Mouse (Mus musculus) CH12.LX (cell line): ENCODE data around the gene Olfr49. TPM values are rescaled to one million over a fixed set of nuclear protein-coding genes. Genes with fewer than 3 reads are reported as not detected.

Source experiments
- DNase-seq: peaks from one replicate; pipeline ENCODE4 v3.0.0-alpha.2; 2013; ENCODE audit errors: extremely low read depth
- H3K27ac ChIP-seq: 2 replicates; pipeline ENCODE4 v1.5.1; 2012; ENCODE audit warnings: low read depth, mild to moderate bottlenecking, control low read depth, moderate library complexity; ENCODE audit not compliant: insufficient read depth
- H3K27me3 ChIP-seq: replicated peaks from 2 replicates; pipeline ENCODE3; 2012; ENCODE audit warnings: inconsistent platforms
- H3K36me3 ChIP-seq, 2 experiments: replicated peaks in 1 of 2; 2 replicates each; pipeline versions ENCODE3 to v1.6.1; 2012; ENCODE audit warnings: inconsistent platforms in 1 of 2, low read length in 1 of 2, mild to moderate bottlenecking in 1 of 2, mixed read lengths in 1 of 2, moderate library complexity in 1 of 2; ENCODE audit not compliant: control insufficient read depth in 1 of 2, insufficient read depth in 1 of 2
- H3K4me1 ChIP-seq, 2 experiments: 2 replicates each; pipeline ENCODE4 v1.6.1; 2012; ENCODE audit warnings: inconsistent platforms in 1 of 2, moderate library complexity in 1 of 2; ENCODE audit not compliant: insufficient read depth in 2 of 2, control insufficient read depth in 1 of 2
- H3K4me2 ChIP-seq: 2 replicates; pipeline ENCODE4 v1.6.1; 2012; ENCODE audit warnings: low read depth, mild to moderate bottlenecking, control low read depth; ENCODE audit not compliant: poor library complexity, insufficient read depth, severe bottlenecking
- H3K4me3 ChIP-seq, 3 experiments: fragments of 150-350 bp in 1 of 3; sonication (generic) in 1 of 3; replicated peaks in 1 of 3; 2 replicates each; pipeline versions ENCODE3 to v1.5.1; 2011 to 2012; ENCODE audit warnings: low read depth in 2 of 3, low read length in 2 of 3, mild to moderate bottlenecking in 2 of 3, moderate library complexity in 2 of 3, control low read depth in 1 of 3, improper control_type of control experiment in 1 of 3, inconsistent platforms in 1 of 3, mixed read lengths in 1 of 3; ENCODE audit not compliant: poor library complexity in 1 of 3
- H3K79me2 ChIP-seq: replicated peaks from 2 replicates; pipeline ENCODE4 v1.6.1; 2012; ENCODE audit warnings: mild to moderate bottlenecking, moderate library complexity; ENCODE audit not compliant: control insufficient read depth, poor library complexity, insufficient read depth, severe bottlenecking; ENCODE audit errors: extremely low read depth
- H3K9ac ChIP-seq: 2 replicates; pipeline ENCODE4 v1.6.1; 2012; ENCODE audit warnings: low read depth, mild to moderate bottlenecking, control low read depth, moderate library complexity; ENCODE audit not compliant: insufficient read depth
- H3K9me3 ChIP-seq: replicated peaks from 2 replicates; pipeline ENCODE3; 2012; ENCODE audit warnings: low read length, inconsistent platforms, mixed read lengths
- CHD1 ChIP-seq: IDR thresholded peaks from 2 replicates; pipeline ENCODE4 v1.6.1; 2012; ENCODE audit warnings: low read depth, low read length, improper control_type of control experiment, inconsistent platforms
- ELF1 ChIP-seq: IDR thresholded peaks from 2 replicates; pipeline ENCODE4 v1.6.1; 2014; ENCODE audit warnings: low read depth, mild to moderate bottlenecking, inconsistent platforms, low read length, improper control_type of control experiment
- EP300 ChIP-seq: IDR thresholded peaks from 2 replicates; pipeline ENCODE4 v1.6.1; 2011; ENCODE audit warnings: low read length, improper control_type of control experiment
- ETS1 ChIP-seq: conservative IDR thresholded peaks from 2 replicates; pipeline ENCODE4 v1.6.1; 2012; ENCODE audit warnings: low read depth, mild to moderate bottlenecking, inconsistent platforms, low read length, improper control_type of control experiment, moderate library complexity
- GABPA ChIP-seq: IDR thresholded peaks from 2 replicates; pipeline ENCODE4 v1.6.1; 2012; ENCODE audit warnings: low read depth, low read length, improper control_type of control experiment, inconsistent platforms; ENCODE audit not compliant: insufficient replicate concordance
- IRF4 ChIP-seq: IDR thresholded peaks from 2 replicates; pipeline ENCODE4 v1.6.1; 2014; ENCODE audit warnings: low read depth, mild to moderate bottlenecking, inconsistent platforms, low read length, improper control_type of control experiment
- JUND ChIP-seq: conservative IDR thresholded peaks from 2 replicates; pipeline ENCODE4 v1.6.1; 2011; ENCODE audit warnings: low read depth, low read length, improper control_type of control experiment
- MAFK ChIP-seq: IDR thresholded peaks from 2 replicates; pipeline ENCODE4 v1.6.1; 2011; ENCODE audit warnings: low read length, improper control_type of control experiment; ENCODE audit not compliant: insufficient replicate concordance
- MAX ChIP-seq: IDR thresholded peaks from 2 replicates; pipeline ENCODE4 v1.6.1; 2011; ENCODE audit warnings: low read length, improper control_type of control experiment
- NELFE ChIP-seq: IDR thresholded peaks from 2 replicates; pipeline ENCODE4 v1.6.1; 2011; ENCODE audit warnings: low read depth, low read length, improper control_type of control experiment
- NRF1 ChIP-seq: IDR thresholded peaks from 2 replicates; pipeline ENCODE4 v1.6.1; 2014; ENCODE audit warnings: low read depth, mild to moderate bottlenecking, inconsistent platforms, low read length, improper control_type of control experiment, moderate library complexity
- PAX5 ChIP-seq: IDR thresholded peaks from 2 replicates; pipeline ENCODE4 v1.6.1; 2012; ENCODE audit warnings: low read length, inconsistent platforms, mixed read lengths
- POLR2AphosphoS2 ChIP-seq: IDR thresholded peaks from 2 replicates; pipeline ENCODE4 v1.6.1; 2011; ENCODE audit warnings: low read depth, low read length, improper control_type of control experiment
- RAD21 ChIP-seq: IDR thresholded peaks from 2 replicates; pipeline ENCODE4 v1.6.1; 2011; ENCODE audit warnings: low read depth, mild to moderate bottlenecking, low read length, improper control_type of control experiment, moderate library complexity
- RCOR1 ChIP-seq: conservative IDR thresholded peaks from 2 replicates; pipeline ENCODE4 v1.6.1; 2012; ENCODE audit warnings: low read depth, mild to moderate bottlenecking, inconsistent platforms, low read length, improper control_type of control experiment
- SMC3 ChIP-seq: IDR thresholded peaks from 2 replicates; pipeline ENCODE4 v1.6.1; 2011; ENCODE audit warnings: low read depth, low read length, improper control_type of control experiment
- TBP ChIP-seq: conservative IDR thresholded peaks from 2 replicates; pipeline ENCODE4 v1.6.1; 2011; ENCODE audit warnings: low read depth, low read length, improper control_type of control experiment
- USF2 ChIP-seq: conservative IDR thresholded peaks from 2 replicates; pipeline ENCODE4 v1.6.1; 2011; ENCODE audit warnings: low read depth, low read length, improper control_type of control experiment
- ZKSCAN1 ChIP-seq: IDR thresholded peaks from 2 replicates; pipeline ENCODE4 v1.6.1; 2012; ENCODE audit warnings: low read depth, inconsistent platforms, low read length, improper control_type of control experiment, borderline replicate concordance
- dilution Hi-C: fragments of 300-500 bp; cut with MboI; formaldehyde crosslinking; loops from 2 replicates; pipeline ENCODE4 v1.14.3; 2020; ENCODE audit warnings: low sequenced_read_pairs; ENCODE audit not compliant: extremely low pct_unique_long_range_greater_than_20kb, extremely low pct_ligation_motif_present
- in situ Hi-C: fragments of 300-500 bp; cut with MboI; formaldehyde crosslinking; loops from 3 replicates; pipeline ENCODE4 v1.14.3; 2019; ENCODE audit warnings: low sequenced_read_pairs, low pct_ligation_motif_present, low pct_unique_long_range_greater_than_20kb, mixed read lengths
- polyA plus RNA-seq: library from polyadenylated mRNA; unstranded; fragments of >175 nt; gene quantifications from 2 replicates; pipeline ENCODE4 v1.2.1, GENCODE M21; 2012; ENCODE audit warnings: low read depth; ENCODE audit not compliant: insufficient read length
- total RNA-seq, 2 experiments: library from RNA; depleted of rRNA; stranded (reverse); fragments of 300-350 nt in 1 of 2; fragments of >200 nt in 1 of 2; gene quantifications; 2 replicates each; pipeline ENCODE4 v1.2.3; 2012 to 2014

Olfr49 gene
- total and polyA plus RNA-seq, 3 experiments = 0.07 TPM; not detected in 2

DNA sequence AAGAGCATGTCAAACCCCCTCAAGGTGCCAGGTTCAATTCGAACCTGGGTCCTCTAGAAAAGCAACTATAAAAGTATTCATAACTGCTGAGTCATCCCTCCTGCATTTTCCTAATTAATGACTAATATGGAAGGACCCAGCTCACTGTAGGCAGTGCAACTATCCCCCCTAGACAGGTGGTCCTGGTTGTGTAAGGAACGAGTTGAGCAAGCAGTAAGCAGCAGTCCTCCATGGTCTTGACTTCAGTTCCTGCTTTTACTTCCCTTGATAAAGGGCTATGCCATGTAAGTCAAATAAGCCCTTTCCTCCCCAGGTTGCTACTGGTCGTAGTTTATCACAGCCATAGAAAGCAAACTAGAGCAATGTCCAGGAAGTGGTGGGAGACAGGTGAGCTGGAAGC, 38.5 kb downstream of the Olfr49 start:
- TF ChIP-seq NRF1 = no peak
- no peak for TF ChIP-seq IRF4
- 0 out of 2 replicates have a peak, but pooled peaks have one; percentile 31 for TF ChIP-seq MAFK
- no peak for TF ChIP-seq RAD21
- TF ChIP-seq, all 38 proteins: peak for 1
- H3K4me1 ChIP-seq = peaks cover 3 to 41% of the 10 kb centered on the region in 2 experiments; a peak in 3 of 4 replicates
- H3K4me3 ChIP-seq = no peak overlapping the region
- no peaks in the 10 kb centered on the region for H3K27me3 ChIP-seq
- peaks cover 30% of the 10 kb centered on the region for H3K79me2 ChIP-seq
- in situ Hi-C loops = no loop called here
- DNase-seq = no peak
- peaks cover 11% of the 10 kb centered on the region for H3K9me3 ChIP-seq
- H3K4me2 ChIP-seq = no peak overlapping the region
- peaks cover 52 to 99% of the 10 kb centered on the region in 2 experiments for H3K36me3 ChIP-seq
- H3K9ac ChIP-seq = no peak overlapping the region
- H3K27ac ChIP-seq = no peak overlapping the region
- dilution Hi-C loops = no loop called here

DNA sequence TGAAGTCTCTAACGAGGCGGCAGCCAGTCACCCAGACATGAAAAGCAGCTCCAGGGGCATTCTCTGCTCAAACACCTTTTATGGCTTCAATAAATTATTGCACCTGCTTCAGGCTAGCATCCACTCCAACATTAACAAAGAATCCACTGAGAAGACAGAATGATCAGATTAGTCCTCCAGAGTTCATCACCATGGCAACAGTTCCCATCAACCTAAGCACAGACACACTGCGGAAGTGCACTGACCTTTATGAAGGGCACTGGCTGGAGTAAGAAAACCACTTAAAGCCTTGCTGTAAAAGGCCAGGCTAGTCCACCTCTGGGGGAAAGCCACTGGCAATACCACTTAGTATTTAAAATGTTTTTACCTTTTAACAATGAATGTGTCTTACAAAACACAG, 40.6 kb downstream of the Olfr49 start:
- no peak for DNase-seq
- Histone ChIP-seq H3K79me2 (peaks cover 14% of the 10 kb centered on the region), H3K9me3 (peaks cover 11% of the 10 kb centered on the region), H3K9ac (no peak overlapping the region), H3K4me3 (no peak overlapping the region), H3K27me3 (no peaks in the 10 kb centered on the region), H3K27ac (no peak overlapping the region), H3K4me1 (peaks cover 0 to 39% of the 10 kb centered on the region in 2 experiments; a peak in 2 of 4 replicates), H3K36me3 (peaks cover 55 to 96% of the 10 kb centered on the region in 2 experiments)
- in situ Hi-C loops = no loop called here
- dilution Hi-C loops = no loop called here
- TF ChIP-seq ELF1 (no peak), ETS1 (no peak), PAX5 (no peak), RCOR1 (no peak)
- TF ChIP-seq, all 38 proteins: peak for 0
- H3K4me2 ChIP-seq = no peak overlapping the region

DNA sequence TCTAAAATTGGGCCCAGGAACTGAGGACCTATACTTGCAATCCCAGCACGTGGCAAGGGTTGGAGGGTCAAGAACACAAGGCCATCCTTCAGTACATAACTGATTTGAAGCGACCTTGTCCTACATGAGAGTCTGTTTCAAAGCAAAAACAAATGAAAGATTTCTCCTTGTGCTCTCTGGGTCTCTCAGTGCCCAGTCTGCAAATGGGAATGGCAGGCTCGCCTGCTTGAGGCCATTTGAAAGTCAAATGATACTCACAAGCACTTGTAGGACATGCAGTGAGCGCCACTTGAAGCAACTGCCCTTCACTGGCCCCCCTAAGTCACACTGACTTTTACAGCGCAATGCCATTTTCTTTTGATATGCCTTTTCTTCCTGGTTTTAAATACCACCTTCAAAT, 44.2 kb downstream of the Olfr49 start:
- Histone ChIP-seq H3K27ac (no peak overlapping the region), H3K79me2 (peaks cover 3% of the 10 kb centered on the region), H3K4me2 (no peak overlapping the region), H3K4me1 (peaks cover 0 to 20% of the 10 kb centered on the region in 2 experiments; a peak in 2 of 4 replicates), H3K27me3 (no peaks in the 10 kb centered on the region), H3K9ac (no peak overlapping the region), H3K9me3 (peaks cover 11% of the 10 kb centered on the region), H3K4me3 (no peak overlapping the region), H3K36me3 (peaks cover 47 to 91% of the 10 kb centered on the region in 2 experiments)
- in situ Hi-C loops (no loop called here), dilution Hi-C loops (no loop called here)
- DNase-seq = no peak
- TF ChIP-seq ZKSCAN1 (no peak), CHD1 (no peak), USF2 (no peak), IRF4 (no peak), GABPA (no peak), JUND (no peak), POLR2AphosphoS2 (no peak), NELFE (no peak), MAX (no peak), RAD21 (no peak), NRF1 (no peak), EP300 (no peak), SMC3 (no peak), TBP (no peak), ELF1 (no peak)
